Mouse (Mus musculus): Measurements from ENCODE around the gene Tmeff2. TPM values are rescaled to one million over a fixed set of nuclear protein-coding genes. Genes with fewer than 3 reads are reported as not detected.

Gene Tmeff2
- polyA plus RNA-seq, 1 experiment from 2014 or later = 6.3 TPM

GRCm38 (mm10) chr1:51090212-51090761 is 189.8 kb downstream of the Tmeff2 start:
- no peak for ATAC-seq (ENCODE audit: insufficient read depth, low FRiP score)
- Histone ChIP-seq H3K27me3 (ENCODE audit: control insufficient read depth, insufficient read depth, low read length) (no peaks in the 10 kb centered on the region), H3K9ac (ENCODE audit: low read length) (no peak overlapping the region), H3K4me3 (replicated peaks; ENCODE audit: low read length) (no peak overlapping the region), H3K4me1 (ENCODE audit: control insufficient read depth, insufficient read depth, low read length) (no peaks in the 10 kb centered on the region), H3K36me3 (ENCODE audit: control insufficient read depth, insufficient read depth, low read length) (no peaks in the 10 kb centered on the region), H3K9me3 (replicated peaks; ENCODE audit: control insufficient read depth, low read length) (no peaks in the 10 kb centered on the region), H3K27ac (ENCODE audit: low read length) (no peak overlapping the region), H3K4me2 (ENCODE audit: low read depth, low read length) (no peak overlapping the region)
- WGBS = 70% methylated on average over 4 of the region's 4 CpGs

GRCm38 (mm10) chr1:51094713-51095112 is 194.3 kb downstream of the Tmeff2 start:
- Histone ChIP-seq H3K4me2 (ENCODE audit: low read depth, low read length) (no peak overlapping the region), H3K27ac (ENCODE audit: low read length) (no peak overlapping the region), H3K9ac (ENCODE audit: low read length) (no peak overlapping the region), H3K4me1 (ENCODE audit: control insufficient read depth, insufficient read depth, low read length) (0 out of 2 replicates have a peak, but pooled peaks cover 8% of the 10 kb centered on the region), H3K9me3 (replicated peaks; ENCODE audit: control insufficient read depth, low read length) (no peaks in the 10 kb centered on the region), H3K4me3 (replicated peaks; ENCODE audit: low read length) (no peak overlapping the region), H3K27me3 (ENCODE audit: control insufficient read depth, insufficient read depth, low read length) (no peaks in the 10 kb centered on the region), H3K36me3 (ENCODE audit: control insufficient read depth, insufficient read depth, low read length) (no peaks in the 10 kb centered on the region)
- WGBS = 85% methylated on average over 2 of the region's 2 CpGs
- ATAC-seq (ENCODE audit: insufficient read depth, low FRiP score) = no peak

- 52% methylated on average over 4 of the region's 4 CpGs for WGBS
- 0 out of 2 replicates have a peak, but pooled peaks cover 8% of the 10 kb centered on the region for H3K4me1 ChIP-seq (ENCODE audit: control insufficient read depth, insufficient read depth, low read length)
- ATAC-seq (ENCODE audit: insufficient read depth, low FRiP score) = no peak
- H3K27me3 ChIP-seq (ENCODE audit: control insufficient read depth, insufficient read depth, low read length) = no peaks in the 10 kb centered on the region
- no peak overlapping the region for H3K4me3 ChIP-seq (replicated peaks; ENCODE audit: low read length)
- H3K9ac ChIP-seq (ENCODE audit: low read length) = no peak overlapping the region
- H3K36me3 ChIP-seq (ENCODE audit: control insufficient read depth, insufficient read depth, low read length) = no peaks in the 10 kb centered on the region
- H3K4me2 ChIP-seq (ENCODE audit: low read depth, low read length) = no peak overlapping the region
- 0 out of 2 replicates have a peak overlapping the region, but pooled peaks have one; percentile 17 for H3K27ac ChIP-seq (ENCODE audit: low read length)
- no peaks in the 10 kb centered on the region for H3K9me3 ChIP-seq (replicated peaks; ENCODE audit: control insufficient read depth, low read length)
Observed at GRCm38 (mm10) chr1:51096848-51097598, 196.6 kb downstream of the Tmeff2 start.

GRCm38 (mm10) chr1:51101034-51101590 is 200.7 kb downstream of the Tmeff2 start:
- no peaks in the 10 kb centered on the region for H3K27me3 ChIP-seq (ENCODE audit: control insufficient read depth, insufficient read depth, low read length)
- H3K36me3 ChIP-seq (ENCODE audit: control insufficient read depth, insufficient read depth, low read length) = no peaks in the 10 kb centered on the region
- no peak overlapping the region for H3K4me3 ChIP-seq (replicated peaks; ENCODE audit: low read length)
- 0 out of 2 replicates have a peak, but pooled peaks cover 5% of the 10 kb centered on the region for H3K4me1 ChIP-seq (ENCODE audit: control insufficient read depth, insufficient read depth, low read length)
- no peak overlapping the region for H3K27ac ChIP-seq (ENCODE audit: low read length)
- 90% methylated on average over 2 of the region's 2 CpGs for WGBS
- H3K9me3 ChIP-seq (replicated peaks; ENCODE audit: control insufficient read depth, low read length) = no peaks in the 10 kb centered on the region
- H3K4me2 ChIP-seq (ENCODE audit: low read depth, low read length) = no peak overlapping the region
- no peak for ATAC-seq (ENCODE audit: insufficient read depth, low FRiP score)
- no peak overlapping the region for H3K9ac ChIP-seq (ENCODE audit: low read length)

GRCm38 (mm10) chr1:51104698-51105097 is 204.3 kb downstream of the Tmeff2 start:
- ATAC-seq (ENCODE audit: insufficient read depth, low FRiP score) = no peak
- Histone ChIP-seq H3K9ac (ENCODE audit: low read length) (no peak overlapping the region), H3K27me3 (ENCODE audit: control insufficient read depth, insufficient read depth, low read length) (no peaks in the 10 kb centered on the region), H3K4me3 (replicated peaks; ENCODE audit: low read length) (no peak overlapping the region), H3K4me2 (ENCODE audit: low read depth, low read length) (no peak overlapping the region), H3K4me1 (ENCODE audit: control insufficient read depth, insufficient read depth, low read length) (no peaks in the 10 kb centered on the region), H3K36me3 (ENCODE audit: control insufficient read depth, insufficient read depth, low read length) (no peaks in the 10 kb centered on the region), H3K27ac (ENCODE audit: low read length) (no peak overlapping the region), H3K9me3 (replicated peaks; ENCODE audit: control insufficient read depth, low read length) (no peaks in the 10 kb centered on the region)
- 50% methylated on average over 2 of the region's 2 CpGs for WGBS

GRCm38 (mm10) chr1:51106401-51106920 is 206.0 kb downstream of the Tmeff2 start:
- Histone ChIP-seq H3K27ac (ENCODE audit: low read length) (no peak overlapping the region), H3K27me3 (ENCODE audit: control insufficient read depth, insufficient read depth, low read length) (no peaks in the 10 kb centered on the region), H3K9me3 (replicated peaks; ENCODE audit: control insufficient read depth, low read length) (no peaks in the 10 kb centered on the region), H3K4me1 (ENCODE audit: control insufficient read depth, insufficient read depth, low read length) (no peaks in the 10 kb centered on the region), H3K4me2 (ENCODE audit: low read depth, low read length) (no peak overlapping the region), H3K4me3 (replicated peaks; ENCODE audit: low read length) (no peak overlapping the region), H3K36me3 (ENCODE audit: control insufficient read depth, insufficient read depth, low read length) (no peaks in the 10 kb centered on the region), H3K9ac (ENCODE audit: low read length) (no peak overlapping the region)
- ATAC-seq (ENCODE audit: insufficient read depth, low FRiP score) = no peak
- WGBS = 66% methylated on average over 4 of the region's 4 CpGs

- H3K9me3 ChIP-seq (replicated peaks; ENCODE audit: control insufficient read depth, low read length) = no peaks in the 10 kb centered on the region
- WGBS = 56% methylated on average over 2 of the region's 2 CpGs
- no peaks in the 10 kb centered on the region for H3K27me3 ChIP-seq (ENCODE audit: control insufficient read depth, insufficient read depth, low read length)
- H3K4me1 ChIP-seq (ENCODE audit: control insufficient read depth, insufficient read depth, low read length) = no peaks in the 10 kb centered on the region
- no peak for ATAC-seq (ENCODE audit: insufficient read depth, low FRiP score)
- no peak overlapping the region for H3K4me2 ChIP-seq (ENCODE audit: low read depth, low read length)
- H3K9ac ChIP-seq (ENCODE audit: low read length) = no peak overlapping the region
- H3K4me3 ChIP-seq (replicated peaks; ENCODE audit: low read length) = no peak overlapping the region
- H3K27ac ChIP-seq (ENCODE audit: low read length) = no peak overlapping the region
- H3K36me3 ChIP-seq (ENCODE audit: control insufficient read depth, insufficient read depth, low read length) = no peaks in the 10 kb centered on the region
Observed at GRCm38 (mm10) chr1:51107299-51107698, 206.9 kb downstream of the Tmeff2 start.

- 84% methylated on average over 5 of the region's 5 CpGs for WGBS
- Histone ChIP-seq H3K9me3 (replicated peaks; ENCODE audit: control insufficient read depth, low read length) (no peaks in the 10 kb centered on the region), H3K27me3 (ENCODE audit: control insufficient read depth, insufficient read depth, low read length) (no peaks in the 10 kb centered on the region), H3K4me2 (ENCODE audit: low read depth, low read length) (no peak overlapping the region), H3K27ac (ENCODE audit: low read length) (no peak overlapping the region), H3K4me3 (replicated peaks; ENCODE audit: low read length) (no peak overlapping the region), H3K36me3 (ENCODE audit: control insufficient read depth, insufficient read depth, low read length) (no peaks in the 10 kb centered on the region), H3K9ac (ENCODE audit: low read length) (no peak overlapping the region), H3K4me1 (ENCODE audit: control insufficient read depth, insufficient read depth, low read length) (no peaks in the 10 kb centered on the region; the same call in 1 of the 2 replicates)
- ATAC-seq (ENCODE audit: insufficient read depth, low FRiP score) = no peak
Observed at GRCm38 (mm10) chr1:51114721-51115120, 214.3 kb downstream of the Tmeff2 start.

GRCm38 (mm10) chr1:51115761-51116160 is 215.3 kb downstream of the Tmeff2 start:
- Histone ChIP-seq H3K9me3 (replicated peaks; ENCODE audit: control insufficient read depth, low read length) (no peaks in the 10 kb centered on the region), H3K4me2 (ENCODE audit: low read depth, low read length) (no peak overlapping the region), H3K9ac (ENCODE audit: low read length) (no peak overlapping the region), H3K4me1 (ENCODE audit: control insufficient read depth, insufficient read depth, low read length) (no peaks in the 10 kb centered on the region; the same call in 1 of the 2 replicates), H3K27me3 (ENCODE audit: control insufficient read depth, insufficient read depth, low read length) (no peaks in the 10 kb centered on the region), H3K4me3 (replicated peaks; ENCODE audit: low read length) (no peak overlapping the region), H3K27ac (ENCODE audit: low read length) (no peak overlapping the region), H3K36me3 (ENCODE audit: control insufficient read depth, insufficient read depth, low read length) (no peaks in the 10 kb centered on the region)
- 82% methylated on average over 5 of the region's 5 CpGs for WGBS
- no peak for ATAC-seq (ENCODE audit: insufficient read depth, low FRiP score)
